Mouse (Mus musculus): ENCODE measurements at regions not wholly inside any gene's neighbourhood (a gene's known extent, or its start where the extent isn't known, plus 50 kb on each side); places are given as distances from the start of the nearest gene placed in this dataset.

- no peak for DNase-seq (ENCODE audit: low read depth, low spot score)
Measured at GRCm38 (mm10) chr2:8628007-8628406, 1118.6 kb upstream of the Celf2 start.

DNA sequence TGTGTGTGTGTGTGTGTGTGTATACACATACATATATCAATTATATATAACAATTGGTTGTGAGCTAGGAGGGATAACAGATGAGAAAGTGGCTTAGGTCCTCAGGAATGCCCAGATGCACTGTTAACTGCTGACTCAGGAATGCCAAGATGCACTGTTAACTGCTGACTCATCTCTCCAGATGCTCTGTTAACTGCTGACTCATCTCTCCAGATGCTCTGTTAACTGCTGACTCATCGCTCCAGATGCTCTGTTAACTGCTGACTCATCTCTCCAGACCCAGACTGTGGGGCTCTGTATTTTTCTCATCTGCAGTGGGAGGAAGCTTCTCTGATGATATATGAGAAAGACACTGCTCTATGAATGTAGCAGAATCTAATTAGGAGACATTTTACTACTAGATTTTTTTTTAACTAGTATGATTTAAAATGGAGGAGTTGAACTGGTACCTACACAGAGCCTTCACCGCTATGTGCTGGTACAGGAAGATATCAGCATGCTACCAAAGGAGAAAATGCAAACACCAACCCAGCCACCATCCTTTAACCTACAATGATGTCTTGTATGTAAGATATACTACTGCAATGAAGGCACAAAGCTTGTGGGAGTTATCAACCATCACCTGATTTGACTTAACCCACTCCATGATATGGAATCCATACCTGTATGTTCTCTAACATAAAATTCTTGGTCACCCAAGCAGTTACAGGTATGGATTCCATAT is 1119.3 kb upstream of the Celf2 start:
- peak; percentile 26 for DNase-seq (ENCODE audit: low read depth, low spot score)

DNA sequence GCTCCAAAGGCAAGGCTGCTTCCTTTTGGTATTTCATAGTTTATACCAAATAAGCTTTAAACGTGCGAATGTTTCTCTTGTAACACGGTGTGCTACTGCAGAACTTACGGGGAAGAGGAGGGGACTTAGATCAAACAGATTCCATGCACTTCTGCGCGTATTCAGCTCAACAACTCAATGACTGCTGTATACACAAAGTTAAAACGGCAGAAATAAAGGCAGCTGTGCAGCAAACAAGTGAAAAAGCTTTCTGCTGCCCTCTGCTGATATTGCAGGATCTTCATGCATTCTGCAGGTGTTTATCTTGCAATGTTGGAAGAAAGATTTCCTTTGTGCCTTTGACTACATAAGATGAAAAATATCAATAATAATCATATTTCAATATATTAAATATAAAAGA is 1128.7 kb upstream of the Celf2 start:
- no peak for DNase-seq (ENCODE audit: low read depth, low spot score)

- peak; percentile 50 for DNase-seq (ENCODE audit: low read depth, low spot score)
Measured at GRCm38 (mm10) chr2:8639282-8639681, 1129.9 kb upstream of the Celf2 start.

- peak; percentile 3 for DNase-seq (ENCODE audit: low read depth, low spot score)
Measured at GRCm38 (mm10) chr2:8645463-8645862, 1136.1 kb upstream of the Celf2 start.

GRCm38 (mm10) chr2:8660544-8660943 is 1151.2 kb upstream of the Celf2 start:
- no peak for DNase-seq (ENCODE audit: low read depth, low spot score)

DNA sequence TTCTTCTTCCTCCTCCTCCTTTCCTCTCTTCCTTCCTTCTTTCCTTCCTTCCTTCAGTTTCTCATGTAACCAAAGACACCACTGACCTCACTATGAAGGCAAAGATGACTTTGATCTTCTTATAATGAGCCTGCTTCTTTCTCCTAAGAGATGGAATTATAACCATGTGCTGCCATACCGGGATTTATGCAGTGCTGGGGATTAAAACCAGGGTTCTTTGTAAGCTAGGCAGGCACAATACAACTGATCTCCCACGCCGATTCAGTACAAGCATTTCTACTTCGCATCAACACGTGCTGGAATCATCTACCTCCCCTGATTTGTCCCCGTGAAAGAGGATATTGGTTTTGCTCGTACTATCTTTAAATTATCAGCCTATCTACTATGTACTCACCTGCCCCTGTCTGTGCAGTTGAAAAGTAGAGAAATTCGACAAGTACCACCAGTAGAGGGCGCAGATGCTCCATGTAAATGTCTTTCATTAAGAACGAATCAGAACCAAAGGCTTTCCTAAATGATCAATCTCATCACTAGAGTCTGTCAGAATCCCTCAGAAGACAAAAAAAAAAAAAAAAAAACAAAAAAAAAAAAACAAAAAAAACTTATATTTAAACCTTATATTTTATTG is 1164.5 kb upstream of the Celf2 start:
- peak; percentile 70 for DNase-seq (ENCODE audit: low read depth, low spot score)

DNA sequence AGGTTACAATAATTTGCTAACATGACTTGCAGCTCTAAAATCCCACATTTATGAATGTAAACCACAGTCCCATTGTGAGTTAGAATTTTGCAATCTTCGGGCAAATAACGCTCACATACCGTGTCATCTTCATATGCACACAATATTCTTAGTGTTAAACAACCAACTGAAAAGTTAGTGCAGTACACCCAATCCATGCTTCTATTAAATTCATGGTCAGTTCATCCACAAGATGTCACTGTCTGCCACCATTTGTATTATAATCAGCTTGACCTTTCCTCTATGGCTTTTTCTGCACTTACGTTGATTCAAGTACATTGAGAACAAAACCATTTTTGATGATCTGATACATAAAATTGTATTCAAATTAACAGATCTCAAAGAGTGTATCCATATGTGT is 1166.2 kb upstream of the Celf2 start:
- DNase-seq (ENCODE audit: low read depth, low spot score): no peak

DNA sequence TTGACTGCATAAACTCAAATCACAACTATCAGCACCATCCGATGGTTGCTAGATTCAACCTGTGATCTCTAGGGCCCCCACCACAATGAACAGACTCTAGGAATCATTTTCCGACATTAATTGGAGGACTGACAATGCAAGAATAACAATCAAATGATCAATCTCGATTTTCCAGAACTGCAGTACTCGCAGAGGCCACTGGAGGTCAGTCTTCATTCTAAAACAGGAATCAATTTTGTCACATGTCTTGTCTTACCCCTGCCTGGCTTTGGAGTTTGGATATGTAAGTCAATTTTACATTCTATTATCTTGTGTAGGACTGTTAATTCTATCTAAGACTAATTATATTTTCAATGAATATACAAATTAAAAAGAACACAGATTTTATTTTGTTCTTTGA is 1167.2 kb upstream of the Celf2 start:
- DNase-seq (ENCODE audit: low read depth, low spot score): peak; percentile 26

DNA sequence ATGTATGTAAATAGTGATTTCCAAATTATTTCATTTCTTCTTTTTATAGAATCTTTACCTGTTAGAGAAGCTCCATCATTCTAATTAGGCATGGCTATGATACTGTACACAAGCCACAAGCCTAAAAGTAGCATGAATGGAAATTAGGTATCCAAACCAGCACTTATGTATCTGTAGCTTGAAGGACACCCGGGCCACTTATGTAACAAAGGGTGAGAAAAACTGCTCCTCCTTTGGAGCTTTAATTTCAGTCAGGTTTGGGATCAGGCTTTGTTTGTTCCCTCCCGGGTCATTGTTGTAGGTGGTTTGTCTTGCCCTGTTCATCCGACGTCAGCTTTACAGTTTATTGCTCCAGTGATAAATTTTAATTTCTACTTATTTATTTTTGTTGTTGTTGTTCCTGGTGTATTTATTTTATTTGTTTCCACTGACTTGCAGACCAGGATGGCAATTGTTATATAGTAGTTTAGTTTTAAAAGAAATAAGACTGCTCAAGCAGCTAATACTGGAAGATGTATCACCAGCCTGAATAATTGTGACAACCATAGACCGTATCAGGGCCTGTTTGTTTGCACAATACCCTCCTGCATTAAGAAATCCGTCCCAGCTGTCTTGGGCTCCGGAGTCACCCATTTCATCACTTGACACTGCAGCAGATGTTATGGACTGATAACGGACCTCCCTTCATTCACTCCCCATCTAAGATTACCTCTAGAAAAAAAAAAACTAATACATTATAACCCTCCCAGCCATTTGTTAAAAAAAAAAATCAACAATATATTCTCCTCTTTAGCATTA is 1181.7 kb upstream of the Celf2 start:
- DNase-seq (ENCODE audit: low read depth, low spot score): no peak

GRCm38 (mm10) chr2:8729306-8729705 is 1151.7 kb upstream of the 4930412O13Rik start:
- no peak for DNase-seq (ENCODE audit: low read depth, low spot score)

- DNase-seq (ENCODE audit: low read depth, low spot score): peak; percentile 15
Measured at GRCm38 (mm10) chr2:8754142-8754541, 1126.9 kb upstream of the 4930412O13Rik start.

- DNase-seq (ENCODE audit: low read depth, low spot score): no peak
Measured at GRCm38 (mm10) chr2:8756546-8756945, 1124.5 kb upstream of the 4930412O13Rik start.

DNA sequence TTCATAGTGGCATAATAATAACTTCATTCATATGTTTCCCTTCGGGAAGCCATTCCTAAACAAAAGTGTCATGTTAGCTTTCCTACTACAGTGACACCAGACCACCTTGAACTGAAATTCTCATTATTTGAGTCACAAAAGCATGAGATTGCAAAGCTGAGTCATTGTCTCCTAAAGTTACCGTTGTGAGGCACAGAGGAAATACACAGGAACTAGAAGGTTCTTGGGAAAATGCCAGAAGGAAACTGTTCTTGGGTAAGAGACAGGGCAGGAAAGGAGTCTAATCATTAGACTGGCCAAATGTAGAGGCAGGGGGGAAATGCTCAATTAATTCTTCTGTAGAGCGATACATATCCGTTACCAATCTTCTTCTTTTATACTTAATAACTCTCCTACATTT is 1110.4 kb upstream of the 4930412O13Rik start:
- DNase-seq (ENCODE audit: low read depth, low spot score): no peak

GRCm38 (mm10) chr2:8781152-8781935 is 1099.7 kb upstream of the 4930412O13Rik start:
- no peak for DNase-seq (ENCODE audit: low read depth, low spot score)

- no peak for DNase-seq (ENCODE audit: low read depth, low spot score)
Measured at GRCm38 (mm10) chr2:8782225-8782624, 1098.8 kb upstream of the 4930412O13Rik start.

GRCm38 (mm10) chr2:8802061-8802460 is 1079.0 kb upstream of the 4930412O13Rik start:
- no peak for DNase-seq (ENCODE audit: low read depth, low spot score)

GRCm38 (mm10) chr2:8809609-8810008 is 1071.4 kb upstream of the 4930412O13Rik start:
- no peak for DNase-seq (ENCODE audit: low read depth, low spot score)

DNA sequence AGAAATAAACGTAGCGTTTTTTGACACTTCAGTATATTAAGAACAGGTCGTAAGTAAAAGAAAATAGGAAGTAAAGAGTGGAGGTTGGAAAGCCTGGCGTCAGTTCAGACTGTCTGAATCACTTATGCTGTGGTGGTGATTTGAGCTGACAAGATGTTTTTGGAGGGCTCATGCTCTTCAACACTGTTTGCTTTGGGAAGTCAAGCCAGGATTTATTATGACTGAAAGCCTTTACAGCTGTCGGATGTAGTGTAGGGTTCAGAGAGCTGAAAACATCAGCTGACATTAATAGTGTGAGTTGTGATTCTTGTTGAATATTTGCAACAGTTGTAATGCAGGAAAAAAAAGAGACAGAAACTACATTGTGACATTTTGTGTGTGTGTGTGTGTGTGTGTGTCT is 1062.9 kb upstream of the 4930412O13Rik start:
- no peak for DNase-seq (ENCODE audit: low read depth, low spot score)

DNA sequence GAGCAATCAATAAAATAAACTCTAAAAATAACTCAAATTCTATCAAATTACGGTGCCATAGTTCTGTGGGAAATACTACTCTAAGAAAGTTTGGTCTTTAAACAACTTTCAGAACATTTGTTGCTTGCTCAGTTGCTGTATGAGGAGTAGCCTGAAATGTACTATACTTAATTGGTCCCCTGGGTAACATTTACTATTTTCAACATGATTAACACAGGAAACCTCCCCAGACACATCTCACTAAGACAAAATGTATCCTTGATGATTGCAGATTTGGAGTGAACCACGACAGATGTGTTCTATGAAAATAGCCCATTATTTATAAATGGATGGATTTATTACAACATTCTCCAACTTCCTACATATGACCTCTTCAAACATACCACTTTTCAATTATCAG is 1055.6 kb upstream of the 4930412O13Rik start:
- no peak for DNase-seq (ENCODE audit: low read depth, low spot score)

Data from R1 (cell line).